Mouse (Mus musculus): ENCODE results near the gene Cldn1. TPM values are rescaled to one million over a fixed set of nuclear protein-coding genes. Genes with fewer than 3 reads are reported as not detected.

Cldn1 gene
- polyA plus RNA-seq (2015; fragmentation: Nextera tagmentation; extraction: Ambion mirVana): 10.4 and 11.4 TPM in 2 replicates

DNA sequence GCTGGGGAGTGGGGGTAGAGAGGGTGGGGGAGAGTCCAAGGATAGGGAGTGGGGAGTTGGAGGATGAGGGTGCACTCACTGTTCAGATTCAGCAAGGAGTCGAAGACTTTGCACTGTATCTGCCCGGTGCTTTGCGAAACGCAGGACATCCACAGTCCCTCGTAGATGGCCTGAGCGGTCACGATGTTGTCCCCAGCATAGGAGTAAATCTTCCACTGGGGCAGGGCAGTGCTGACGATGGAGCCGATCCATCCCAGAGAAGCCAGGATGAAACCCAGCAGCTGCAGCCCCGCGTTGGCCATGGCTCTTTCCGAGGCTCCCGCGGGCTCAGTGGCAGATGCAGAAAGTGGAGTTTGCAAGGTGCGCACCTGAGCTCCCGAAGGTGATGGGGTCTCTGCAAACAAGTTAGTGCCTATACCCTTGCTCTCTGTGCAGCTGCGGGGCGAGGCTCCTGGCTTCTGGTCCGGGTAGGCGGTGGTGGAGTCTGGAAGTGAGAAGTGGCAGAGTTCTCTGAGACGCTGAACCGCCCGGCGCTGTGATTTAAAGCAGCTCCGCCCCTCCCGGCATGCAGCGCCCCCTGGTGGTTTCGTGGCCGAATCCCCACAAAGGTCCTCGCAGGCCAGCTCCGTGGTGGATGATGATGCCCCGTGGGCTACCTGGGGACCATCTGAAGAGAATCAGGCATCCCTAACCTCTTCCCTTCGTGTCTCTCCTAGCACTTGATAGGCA, at the start of gene Cldn1:
Cldn1 (minus strand) TSS at position 517 of the 729 bp plus-strand sequence.
- Histone ChIP-seq H3K9me3 (ENCODE audit: control insufficient read depth, low read length) (no peaks in the 10 kb centered on the region), H3K27me3 (replicated peaks; ENCODE audit: control insufficient read depth, insufficient read depth, low read length) (no peaks in the 10 kb centered on the region; the same call in 1 of the 2 replicates), H3K9ac (ENCODE audit: low read depth, low read length) (peak within 1 kb of the TSS; percentile 61), H3K4me3 (ENCODE audit: low read length) (peak within 1 kb of the TSS; percentile 52), H3K4me1 (ENCODE audit: control insufficient read depth, insufficient read depth, low read depth, low read length) (no peaks in the 10 kb centered on the region; the same call in 1 of the 2 replicates), H3K36me3 (ENCODE audit: control insufficient read depth, insufficient read depth, low read length) (no peaks in the 10 kb centered on the region), H3K4me2 (ENCODE audit: low read length) (peak within 1 kb of the TSS; percentile 97), H3K27ac (ENCODE audit: low read depth, low read length) (no peak within 1 kb of the TSS)
- WGBS: 4% methylated on average over 33 of the region's 33 CpGs
- ATAC-seq: peak; percentile 84

DNA sequence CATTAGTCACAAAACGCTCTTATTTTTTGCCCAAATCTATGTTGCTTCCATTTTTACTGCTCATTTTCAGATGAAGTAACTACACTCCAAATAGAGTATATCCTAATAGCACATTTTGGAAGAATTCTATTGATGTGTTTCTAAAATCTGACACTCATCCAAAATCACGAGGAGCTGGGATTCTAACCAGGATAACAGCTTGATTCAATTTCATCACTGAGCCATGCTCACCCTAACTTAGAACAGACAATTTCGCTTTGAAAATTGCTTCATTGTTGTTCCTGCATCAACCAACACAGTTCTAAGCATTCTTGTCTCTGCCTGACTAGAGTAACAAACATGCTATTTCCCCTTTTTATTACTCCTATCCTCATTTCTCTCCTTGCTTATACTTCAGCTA, 47.0 kb upstream of the Cldn1 start:
- Histone ChIP-seq H3K9me3 (ENCODE audit: control insufficient read depth, low read length) (no peaks in the 10 kb centered on the region), H3K27ac (ENCODE audit: low read depth, low read length) (no peak overlapping the region), H3K27me3 (replicated peaks; ENCODE audit: control insufficient read depth, insufficient read depth, low read length) (no peaks in the 10 kb centered on the region), H3K9ac (ENCODE audit: low read depth, low read length) (no peak overlapping the region), H3K4me2 (ENCODE audit: low read length) (no peak overlapping the region), H3K4me3 (ENCODE audit: low read length) (no peak overlapping the region), H3K4me1 (ENCODE audit: control insufficient read depth, insufficient read depth, low read depth, low read length) (no peaks in the 10 kb centered on the region), H3K36me3 (ENCODE audit: control insufficient read depth, insufficient read depth, low read length) (no peaks in the 10 kb centered on the region)
- no peak for ATAC-seq
- 88% methylated on average over 3 of the region's 3 CpGs for WGBS

DNA sequence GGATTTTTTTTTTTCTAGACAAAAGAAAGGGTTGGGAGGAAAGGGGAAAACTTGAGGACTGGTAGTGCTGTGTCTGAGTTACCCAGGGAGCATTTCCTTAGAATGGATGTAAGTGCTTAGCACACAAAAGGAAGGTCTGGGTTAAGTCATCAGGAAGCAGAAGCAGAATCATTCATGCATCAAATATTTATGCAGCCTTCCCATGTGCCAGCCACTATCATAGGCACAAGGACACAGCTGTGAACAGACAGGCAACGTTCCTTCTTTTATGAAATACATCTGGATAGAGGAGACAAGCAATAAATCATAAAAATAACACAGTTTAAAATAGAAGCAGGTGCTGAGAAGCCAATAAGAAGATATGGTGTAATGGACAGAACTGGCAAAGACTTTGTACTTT, 32.4 kb upstream of the Cldn1 start:
- no peak overlapping the region for H3K9ac ChIP-seq (ENCODE audit: low read depth, low read length)
- no peak for ATAC-seq
- no peak overlapping the region for H3K4me3 ChIP-seq (ENCODE audit: low read length)
- H3K9me3 ChIP-seq (ENCODE audit: control insufficient read depth, low read length): no peaks in the 10 kb centered on the region
- H3K36me3 ChIP-seq (ENCODE audit: control insufficient read depth, insufficient read depth, low read length): no peaks in the 10 kb centered on the region
- H3K4me1 ChIP-seq (ENCODE audit: control insufficient read depth, insufficient read depth, low read depth, low read length): no peaks in the 10 kb centered on the region
- H3K4me2 ChIP-seq (ENCODE audit: low read length): no peak overlapping the region
- 28% methylated on average over 1 of the region's 1 CpGs for WGBS
- H3K27ac ChIP-seq (ENCODE audit: low read depth, low read length): no peak overlapping the region
- H3K27me3 ChIP-seq (replicated peaks; ENCODE audit: control insufficient read depth, insufficient read depth, low read length): no peaks in the 10 kb centered on the region

DNA sequence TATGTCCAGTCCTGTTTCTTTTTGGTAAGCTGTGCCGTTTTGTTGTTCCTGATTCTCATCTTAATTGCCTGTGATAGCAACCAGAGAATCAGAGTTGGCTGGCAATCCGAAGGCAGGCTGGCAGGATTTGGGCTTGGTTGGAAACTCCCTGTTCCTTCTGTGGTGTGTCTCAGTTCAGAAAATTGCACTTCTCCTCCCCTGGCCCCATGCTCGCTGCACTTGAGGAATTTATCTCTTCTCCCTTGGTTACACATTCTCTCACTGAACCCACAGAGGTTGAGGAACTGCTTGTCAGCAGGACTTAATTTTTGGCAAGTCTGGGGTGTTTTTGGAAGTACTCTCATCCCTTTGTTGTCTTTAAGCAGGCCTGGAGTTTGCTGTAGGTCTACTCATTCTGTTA, 29.3 kb upstream of the Cldn1 start:
- 37% methylated on average over 3 of the region's 3 CpGs for WGBS
- no peak for ATAC-seq
- no peak overlapping the region for H3K27ac ChIP-seq (ENCODE audit: low read depth, low read length)

DNA sequence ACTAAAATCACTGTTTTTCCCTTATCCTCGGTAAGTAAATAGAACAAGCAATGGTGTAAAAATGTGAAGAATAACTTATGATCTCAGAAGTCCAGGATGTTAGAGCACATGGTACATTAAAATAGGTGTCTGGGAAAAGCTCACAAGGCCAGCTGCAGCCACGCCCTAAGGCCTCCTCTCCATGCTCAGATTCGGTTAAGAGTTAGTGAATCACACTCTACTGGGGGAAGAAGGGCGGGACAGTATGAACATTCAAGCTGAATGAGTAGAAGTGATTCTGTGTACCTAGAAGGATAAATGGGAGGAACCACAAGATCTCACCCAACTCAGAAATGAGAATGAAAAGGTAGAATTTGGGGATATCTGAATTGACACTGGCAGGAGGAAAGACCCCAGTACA, 28.9 kb upstream of the Cldn1 start:
- H3K4me3 ChIP-seq (ENCODE audit: low read length): no peak overlapping the region
- H3K4me1 ChIP-seq (ENCODE audit: control insufficient read depth, insufficient read depth, low read depth, low read length): no peaks in the 10 kb centered on the region
- no peaks in the 10 kb centered on the region for H3K27me3 ChIP-seq (replicated peaks; ENCODE audit: control insufficient read depth, insufficient read depth, low read length)
- no peaks in the 10 kb centered on the region for H3K36me3 ChIP-seq (ENCODE audit: control insufficient read depth, insufficient read depth, low read length)
- H3K9ac ChIP-seq (ENCODE audit: low read depth, low read length): no peak overlapping the region
- 85% methylated on average over 4 of the region's 4 CpGs for WGBS
- no peak for ATAC-seq
- H3K27ac ChIP-seq (ENCODE audit: low read depth, low read length): no peak overlapping the region
- no peaks in the 10 kb centered on the region for H3K9me3 ChIP-seq (ENCODE audit: control insufficient read depth, low read length)
- no peak overlapping the region for H3K4me2 ChIP-seq (ENCODE audit: low read length)

More for the DNA sequence above, 29.3 kb upstream of the Cldn1 start:
- Histone ChIP-seq H3K4me1 (ENCODE audit: control insufficient read depth, insufficient read depth, low read depth, low read length) (no peaks in the 10 kb centered on the region), H3K27me3 (replicated peaks; ENCODE audit: control insufficient read depth, insufficient read depth, low read length) (no peaks in the 10 kb centered on the region), H3K4me2 (ENCODE audit: low read length) (no peak overlapping the region), H3K9ac (ENCODE audit: low read depth, low read length) (no peak overlapping the region), H3K36me3 (ENCODE audit: control insufficient read depth, insufficient read depth, low read length) (no peaks in the 10 kb centered on the region), H3K9me3 (ENCODE audit: control insufficient read depth, low read length) (no peaks in the 10 kb centered on the region), H3K4me3 (ENCODE audit: low read length) (no peak overlapping the region)

DNA sequence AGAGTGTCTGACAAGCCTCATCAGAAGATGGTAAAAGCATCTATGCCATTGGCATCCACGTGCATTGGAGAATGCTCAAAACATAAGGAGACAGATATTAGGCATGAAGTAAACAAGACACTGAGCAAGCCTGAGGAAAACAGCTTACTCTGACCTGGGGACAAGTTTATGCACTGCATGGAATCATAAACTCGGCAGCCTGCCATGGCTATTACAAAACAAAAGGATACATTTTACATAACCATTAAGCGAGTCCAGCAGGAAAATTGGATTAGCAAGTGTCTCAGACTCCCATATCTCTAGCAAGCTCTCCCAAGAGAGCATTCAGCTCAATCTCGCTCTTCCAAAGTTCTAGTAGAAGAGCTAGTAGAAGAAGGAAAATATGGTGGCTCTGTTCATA, 19.3 kb upstream of the Cldn1 start:
- H3K4me2 ChIP-seq (ENCODE audit: low read length): no peak overlapping the region
- H3K36me3 ChIP-seq (ENCODE audit: control insufficient read depth, insufficient read depth, low read length): no peaks in the 10 kb centered on the region
- no peak overlapping the region for H3K9ac ChIP-seq (ENCODE audit: low read depth, low read length)
- H3K27ac ChIP-seq (ENCODE audit: low read depth, low read length): no peak overlapping the region
- 67% methylated on average over 4 of the region's 4 CpGs for WGBS
- no peak for ATAC-seq
- H3K9me3 ChIP-seq (ENCODE audit: control insufficient read depth, low read length): no peaks in the 10 kb centered on the region
- H3K4me1 ChIP-seq (ENCODE audit: control insufficient read depth, insufficient read depth, low read depth, low read length): no peaks in the 10 kb centered on the region
- H3K4me3 ChIP-seq (ENCODE audit: low read length): no peak overlapping the region
- no peaks in the 10 kb centered on the region for H3K27me3 ChIP-seq (replicated peaks; ENCODE audit: control insufficient read depth, insufficient read depth, low read length)

DNA sequence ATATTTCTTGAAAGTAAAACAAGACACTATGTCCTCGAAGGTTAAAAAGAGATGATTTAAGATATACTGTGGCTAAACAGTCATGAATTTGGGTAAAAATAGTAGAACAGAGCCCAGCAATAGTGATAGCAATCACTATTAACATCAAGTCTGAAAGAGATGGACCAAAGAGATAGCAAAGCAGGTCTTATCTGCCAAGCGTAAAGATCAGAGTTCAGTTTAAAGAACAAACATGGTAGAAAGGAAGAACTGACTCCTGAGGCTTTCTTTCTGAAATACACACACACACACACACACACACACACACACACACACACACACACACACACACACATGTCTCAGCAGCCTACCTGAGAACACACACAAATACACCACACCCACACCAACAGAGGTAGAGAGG, 14.5 kb upstream of the Cldn1 start:
- Histone ChIP-seq H3K36me3 (ENCODE audit: control insufficient read depth, insufficient read depth, low read length) (no peaks in the 10 kb centered on the region), H3K27me3 (replicated peaks; ENCODE audit: control insufficient read depth, insufficient read depth, low read length) (no peaks in the 10 kb centered on the region), H3K9me3 (ENCODE audit: control insufficient read depth, low read length) (no peaks in the 10 kb centered on the region), H3K27ac (ENCODE audit: low read depth, low read length) (no peak overlapping the region), H3K4me1 (ENCODE audit: control insufficient read depth, insufficient read depth, low read depth, low read length) (no peaks in the 10 kb centered on the region), H3K9ac (ENCODE audit: low read depth, low read length) (no peak overlapping the region), H3K4me3 (ENCODE audit: low read length) (no peak overlapping the region), H3K4me2 (ENCODE audit: low read length) (no peak overlapping the region)
- ATAC-seq: no peak
- WGBS: 94% methylated on average over 2 of the region's 2 CpGs

DNA sequence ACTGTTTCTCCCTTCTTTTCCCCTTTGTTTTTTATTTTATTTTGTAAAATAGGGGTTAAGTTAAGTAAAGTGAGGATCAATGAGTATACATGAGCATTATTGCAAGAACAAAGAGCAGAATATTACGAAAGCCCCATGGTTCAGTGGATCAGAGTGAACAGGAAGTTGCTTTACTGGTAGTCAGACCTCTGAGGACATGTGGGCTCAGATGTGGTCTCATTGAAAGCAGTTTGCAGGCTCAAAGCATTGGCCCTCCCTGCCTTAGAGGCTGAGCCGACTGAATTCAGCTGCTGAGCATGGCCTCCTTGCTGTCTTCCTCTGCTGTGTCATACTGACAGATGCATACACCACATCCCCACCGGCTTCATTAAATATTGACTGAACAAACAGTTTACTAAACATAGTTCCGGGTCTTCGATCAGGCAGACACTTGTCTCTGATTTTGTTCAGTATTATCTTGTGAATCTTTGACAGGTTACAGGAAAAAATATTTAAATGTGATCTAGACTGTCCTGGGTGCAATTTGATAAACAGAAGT, 12.5 kb upstream of the Cldn1 start:
- Histone ChIP-seq H3K27ac (ENCODE audit: low read depth, low read length) (no peak overlapping the region), H3K36me3 (ENCODE audit: control insufficient read depth, insufficient read depth, low read length) (no peaks in the 10 kb centered on the region), H3K4me2 (ENCODE audit: low read length) (no peak overlapping the region), H3K9ac (ENCODE audit: low read depth, low read length) (no peak overlapping the region), H3K27me3 (replicated peaks; ENCODE audit: control insufficient read depth, insufficient read depth, low read length) (no peaks in the 10 kb centered on the region), H3K9me3 (ENCODE audit: control insufficient read depth, low read length) (no peaks in the 10 kb centered on the region), H3K4me1 (ENCODE audit: control insufficient read depth, insufficient read depth, low read depth, low read length) (no peaks in the 10 kb centered on the region), H3K4me3 (ENCODE audit: low read length) (no peak overlapping the region)
- 75% methylated on average over 5 of the region's 5 CpGs for WGBS
- no peak for ATAC-seq

DNA sequence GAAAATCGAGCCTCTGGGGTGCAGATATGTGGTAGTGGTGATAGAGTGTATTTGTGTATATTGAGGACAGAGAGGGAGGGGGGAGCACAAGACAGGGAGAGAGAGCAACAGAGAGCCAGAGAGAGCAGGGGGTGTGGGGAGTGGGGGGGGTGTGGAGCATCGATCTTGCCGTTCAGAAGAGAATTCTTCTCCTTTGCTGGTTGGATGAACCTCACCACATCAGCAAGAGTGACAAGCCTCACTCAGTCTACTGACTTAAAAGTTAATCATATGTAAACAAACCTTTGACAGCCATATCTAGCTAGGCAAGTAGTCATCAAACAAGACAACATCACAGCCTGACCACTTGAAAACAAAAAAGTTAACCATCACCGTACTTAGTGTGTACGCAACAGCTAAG, 5.5 kb upstream of the Cldn1 start:
- WGBS: 87% methylated on average over 5 of the region's 5 CpGs
- H3K4me2 ChIP-seq (ENCODE audit: low read length): no peak overlapping the region
- H3K36me3 ChIP-seq (ENCODE audit: control insufficient read depth, insufficient read depth, low read length): no peaks in the 10 kb centered on the region
- H3K4me1 ChIP-seq (ENCODE audit: control insufficient read depth, insufficient read depth, low read depth, low read length): no peaks in the 10 kb centered on the region
- no peak overlapping the region for H3K9ac ChIP-seq (ENCODE audit: low read depth, low read length)
- no peak overlapping the region for H3K27ac ChIP-seq (ENCODE audit: low read depth, low read length)
- H3K27me3 ChIP-seq (replicated peaks; ENCODE audit: control insufficient read depth, insufficient read depth, low read length): no peaks in the 10 kb centered on the region
- H3K9me3 ChIP-seq (ENCODE audit: control insufficient read depth, low read length): no peaks in the 10 kb centered on the region
- ATAC-seq: no peak
- no peak overlapping the region for H3K4me3 ChIP-seq (ENCODE audit: low read length)
